Mouse (Mus musculus): ENCODE results near the gene Fndc1.

- no peak for TF ChIP-seq POLR2A (IDR thresholded peaks at IDR 0.05; ENCODE audit: extremely low read depth, insufficient read depth, low read length)
- TF ChIP-seq CTCF (IDR thresholded peaks at IDR 0.05; ENCODE audit: extremely low read depth, insufficient read depth, low read length) = no peak
Observed at GRCm38 (mm10) chr17:7713020-7713419, 114.1 kb downstream of the Fndc1 start.
